Mouse (Mus musculus) liver, embryonic 16.5 days (tissue): Measurements from ENCODE around the gene Atp13a2. TPM values are rescaled to one million over a fixed set of nuclear protein-coding genes. Genes with fewer than 3 reads are reported as not detected.

Source experiments
- ATAC-seq: fragments of 200-750 bp; cut with Nextera tagmentation; 2 replicates; pipeline ENCODE4 v1.8.0; 2017; ENCODE audit warnings: low read depth, mild to moderate bottlenecking, moderate number of reproducible peaks, moderate library complexity
- H3K27ac ChIP-seq: fragments of 300-500 bp; sonication (generic); 2 replicates; pipeline ENCODE4 v1.5.1; 2014; ENCODE audit warnings: mild to moderate bottlenecking, low read length
- H3K27me3 ChIP-seq: fragments of 300-500 bp; sonication (generic); 2 replicates; pipeline ENCODE4 v1.6.1; 2014; ENCODE audit warnings: low read depth, low read length, mixed read lengths; ENCODE audit not compliant: control insufficient read depth, insufficient read depth
- H3K36me3 ChIP-seq: fragments of 300-500 bp; sonication (generic); 2 replicates; pipeline ENCODE4 v1.6.1; 2014; ENCODE audit warnings: mild to moderate bottlenecking; ENCODE audit not compliant: control insufficient read depth, insufficient read depth
- H3K4me1 ChIP-seq: fragments of 300-500 bp; sonication (generic); 2 replicates; pipeline ENCODE4 v1.6.1; 2014; ENCODE audit warnings: low read depth, low read length, mixed read lengths; ENCODE audit not compliant: control insufficient read depth
- H3K4me2 ChIP-seq: fragments of 300-500 bp; sonication (generic); 2 replicates; pipeline ENCODE4 v1.6.1; 2014; ENCODE audit warnings: low read depth, low read length, mixed read lengths
- H3K4me3 ChIP-seq: fragments of 300-500 bp; sonication (generic); 2 replicates; pipeline ENCODE4 v1.5.1; 2014; ENCODE audit warnings: low read depth, mild to moderate bottlenecking, low read length
- H3K9ac ChIP-seq: fragments of 300-500 bp; sonication (generic); 2 replicates; pipeline ENCODE4 v1.6.1; 2014; ENCODE audit warnings: low read depth, low read length
- H3K9me3 ChIP-seq: fragments of 300-500 bp; sonication (generic); replicated peaks from 2 replicates; pipeline ENCODE4 v1.6.1; 2016; ENCODE audit warnings: low read length; ENCODE audit not compliant: control insufficient read depth
- whole genome bisulfite sequencing: fragments of 180-500 bp; shearing (Covaris S2); extraction: QIAGEN DNeasy Blood & Tissue Kit; methylation state at CpG from one replicate; pipeline ENCODE4 v1.1.7; 2014; ENCODE audit not compliant: insufficient replicate concordance; 5-methylcytosine and 5-hydroxymethylcytosine counted together
- polyA plus RNA-seq: library from polyadenylated mRNA; unstranded; fragments of >200 nt; fragmentation: Nextera tagmentation; extraction: Ambion mirVana; gene quantifications from 2 replicates; pipeline ENCODE4 v1.2.1, GENCODE M21; 2015

The Atp13a2 gene
- polyA plus RNA-seq, 1 experiment from 2014 or later: 18.3 TPM

DNA sequence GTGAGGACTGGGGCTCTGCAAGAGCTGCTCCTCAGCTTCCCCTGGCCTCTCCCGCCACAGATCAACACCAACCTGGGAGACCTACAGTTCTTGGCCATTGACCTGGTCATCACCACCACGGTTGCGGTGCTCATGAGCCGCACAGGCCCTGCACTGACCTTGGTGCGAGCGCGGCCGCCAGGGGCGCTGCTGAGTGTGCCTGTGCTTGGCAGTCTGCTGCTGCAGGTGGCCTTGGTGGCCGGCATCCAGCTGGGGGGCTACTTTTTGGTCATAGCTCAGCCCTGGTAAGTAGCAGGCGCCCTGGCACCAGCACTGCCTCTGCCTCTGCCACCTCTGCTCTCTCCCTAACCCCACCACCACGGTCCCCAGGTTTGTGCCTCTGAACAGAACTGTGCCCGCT lies 19.3 kb downstream of the Atp13a2 start:
- H3K9me3 ChIP-seq: no peaks in the 10 kb centered on the region
- WGBS: 78% methylated on average over 13 of the region's 13 CpGs
- H3K4me2 ChIP-seq: no peak overlapping the region
- peaks cover 14% of the 10 kb centered on the region for H3K4me1 ChIP-seq
- H3K36me3 ChIP-seq: peaks cover 4% of the 10 kb centered on the region; the same call in 1 of the 2 replicates
- H3K27ac ChIP-seq: no peak overlapping the region
- no peak for ATAC-seq
- H3K27me3 ChIP-seq: peaks cover 11% of the 10 kb centered on the region
- no peak overlapping the region for H3K4me3 ChIP-seq
- no peak overlapping the region for H3K9ac ChIP-seq

DNA sequence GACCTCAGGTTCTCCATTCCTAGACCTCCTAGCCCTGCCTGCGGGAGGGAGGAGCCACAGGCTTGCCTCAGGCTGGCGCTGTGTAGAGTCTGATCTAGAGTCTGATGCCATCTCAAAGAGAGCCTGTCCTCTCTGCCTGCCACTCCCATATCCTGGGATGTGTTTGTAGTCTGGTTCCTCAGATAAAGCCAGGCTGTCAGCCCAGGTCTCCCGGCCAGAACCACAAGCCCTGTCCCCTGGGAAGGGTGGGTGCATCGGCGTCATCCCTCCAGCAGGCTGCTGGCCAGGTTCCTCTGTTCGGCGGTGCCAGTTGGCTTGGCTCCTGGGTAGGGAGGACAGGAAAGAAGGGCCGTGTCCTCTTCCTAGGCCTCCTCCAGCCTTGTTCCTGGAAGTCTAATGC lies 21.4 kb downstream of the Atp13a2 start:
- peak; percentile 82 for ATAC-seq
- H3K9me3 ChIP-seq: no peaks in the 10 kb centered on the region
- H3K36me3 ChIP-seq: peaks cover 4% of the 10 kb centered on the region; the same call in 1 of the 2 replicates
- peaks cover 22% of the 10 kb centered on the region for H3K27me3 ChIP-seq
- 28% methylated on average over 8 of the region's 8 CpGs for WGBS
- H3K4me3 ChIP-seq: no peak overlapping the region
- H3K4me1 ChIP-seq: peaks cover 14% of the 10 kb centered on the region
- H3K4me2 ChIP-seq: no peak overlapping the region
- no peak overlapping the region for H3K9ac ChIP-seq
- no peak overlapping the region for H3K27ac ChIP-seq

DNA sequence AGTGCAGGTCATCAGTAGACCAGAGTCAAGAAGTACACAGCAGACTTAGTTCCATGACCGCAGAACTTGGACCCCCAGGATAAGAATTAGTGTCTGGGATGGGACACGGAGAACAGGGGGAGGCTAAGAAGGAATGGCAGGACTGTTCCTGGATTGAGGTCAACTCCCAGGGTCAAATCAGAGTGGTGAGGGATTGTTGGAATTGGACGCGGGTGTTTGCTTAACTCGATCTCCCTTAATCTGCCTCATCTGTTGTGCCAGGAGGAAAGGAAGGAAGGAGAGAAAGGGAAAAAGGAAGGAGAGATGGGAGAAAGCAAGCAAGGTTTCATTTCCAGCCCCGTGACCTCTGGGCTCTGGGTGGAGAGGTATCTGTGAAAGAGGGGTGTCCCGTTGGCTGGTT lies 23.4 kb downstream of the Atp13a2 start, which contains the start of gene Mfap2:
Gene Mfap2, plus strand, starts transcription at position 301 of the 400 bp plus-strand sequence.
- peaks cover 14% of the 10 kb centered on the region for H3K4me1 ChIP-seq
- peak within 1 kb of the TSS; percentile 44 for H3K4me3 ChIP-seq
- no peaks in the 10 kb centered on the region for H3K9me3 ChIP-seq
- H3K27ac ChIP-seq: no peak within 1 kb of the TSS
- H3K4me2 ChIP-seq: peak within 1 kb of the TSS; percentile 46
- ATAC-seq: no peak
- H3K36me3 ChIP-seq: peaks cover 4% of the 10 kb centered on the region; the same call in 1 of the 2 replicates
- H3K27me3 ChIP-seq: peaks cover 22% of the 10 kb centered on the region
- 18% methylated on average over 7 of the region's 7 CpGs for WGBS
- H3K9ac ChIP-seq: peak within 1 kb of the TSS; percentile 20; the same call in 1 of the 2 replicates

DNA sequence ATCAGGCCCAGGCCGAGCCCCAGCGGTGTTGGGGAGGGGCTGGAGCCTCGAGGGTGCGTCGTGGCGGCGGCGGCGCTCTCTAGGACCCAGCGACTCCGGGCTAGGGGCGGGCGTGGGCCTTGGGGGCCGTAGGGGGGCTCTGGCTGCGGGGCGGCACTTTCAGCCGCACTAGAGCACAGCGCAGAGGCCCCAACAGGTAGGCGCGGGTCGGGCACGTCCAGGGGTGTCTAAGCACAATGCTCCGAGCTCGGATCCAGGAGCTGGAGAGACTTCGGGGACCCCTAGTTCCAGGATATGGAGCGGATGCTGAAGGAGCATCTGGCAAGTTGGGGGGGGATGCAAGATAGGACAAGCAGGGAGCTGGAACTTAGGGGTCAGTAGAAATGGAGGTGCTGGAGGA lies 23.9 kb downstream of the Atp13a2 start:
- peak overlapping the region; percentile 20; the same call in 1 of the 2 replicates for H3K9ac ChIP-seq
- peak overlapping the region; percentile 44 for H3K4me3 ChIP-seq
- peaks cover 4% of the 10 kb centered on the region; the same call in 1 of the 2 replicates for H3K36me3 ChIP-seq
- peaks cover 14% of the 10 kb centered on the region for H3K4me1 ChIP-seq
- H3K27me3 ChIP-seq: peaks cover 22% of the 10 kb centered on the region
- H3K27ac ChIP-seq: no peak overlapping the region
- peak overlapping the region; percentile 46 for H3K4me2 ChIP-seq
- ATAC-seq: no peak
- H3K9me3 ChIP-seq: no peaks in the 10 kb centered on the region
- 4% methylated on average over 26 of the region's 26 CpGs for WGBS

- peaks cover 14% of the 10 kb centered on the region for H3K4me1 ChIP-seq
- H3K27me3 ChIP-seq: peaks cover 22% of the 10 kb centered on the region
- H3K4me3 ChIP-seq: peak overlapping the region; percentile 44
- peaks cover 4% of the 10 kb centered on the region; the same call in 1 of the 2 replicates for H3K36me3 ChIP-seq
- ATAC-seq: no peak
- 11% methylated on average over 17 of the region's 17 CpGs for WGBS
- no peak overlapping the region; the same call in 1 of the 2 replicates for H3K9ac ChIP-seq
- no peaks in the 10 kb centered on the region for H3K9me3 ChIP-seq
- no peak overlapping the region for H3K27ac ChIP-seq
- peak overlapping the region; percentile 46 for H3K4me2 ChIP-seq
Observed at GRCm38 (mm10) chr4:141010941-141011429, 24.3 kb downstream of the Atp13a2 start.

DNA sequence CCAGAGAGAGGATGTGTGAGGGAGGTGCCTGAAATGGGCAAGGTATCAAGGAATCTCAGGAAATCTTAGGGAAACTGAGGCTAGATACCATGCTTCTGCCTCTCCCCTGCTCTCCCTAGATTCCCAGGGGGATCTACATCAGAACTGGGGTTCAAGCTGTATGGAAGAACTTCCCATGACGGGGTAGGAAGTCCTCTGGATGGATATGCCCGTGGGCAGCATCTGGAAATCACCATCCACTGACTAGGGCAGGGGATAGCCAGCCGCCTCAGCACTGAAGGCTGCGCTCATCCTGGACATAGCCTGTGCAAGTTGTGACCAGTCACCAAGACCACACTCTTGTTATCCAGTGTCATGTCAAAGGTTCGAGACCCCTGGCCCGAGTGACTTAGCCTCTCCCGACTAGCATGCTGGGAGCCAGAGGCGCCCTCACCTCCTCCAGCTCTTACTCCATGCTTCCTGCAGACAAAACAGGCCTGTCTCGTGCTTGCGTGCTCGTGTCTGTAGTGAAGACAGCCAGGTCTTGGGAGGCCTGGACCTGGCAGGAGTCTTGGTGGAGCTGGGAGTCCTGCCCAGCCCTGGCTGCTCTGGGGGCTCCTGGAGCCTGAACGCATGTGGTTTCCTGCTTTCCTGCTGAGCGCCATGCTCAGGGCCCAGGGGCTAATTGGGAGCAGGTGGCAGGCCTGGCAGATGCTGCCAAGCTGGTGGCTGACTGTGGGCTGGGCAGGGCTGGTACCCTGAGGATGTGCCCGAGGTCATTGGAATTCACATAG lies 25.1 kb downstream of the Atp13a2 start:
- peaks cover 22% of the 10 kb centered on the region for H3K27me3 ChIP-seq
- no peak overlapping the region for H3K9ac ChIP-seq
- H3K4me3 ChIP-seq: no peak overlapping the region
- 62% methylated on average over 14 of the region's 14 CpGs for WGBS
- peaks cover 3% of the 10 kb centered on the region; the same call in 1 of the 2 replicates for H3K36me3 ChIP-seq
- peaks cover 14% of the 10 kb centered on the region for H3K4me1 ChIP-seq
- no peak for ATAC-seq
- no peaks in the 10 kb centered on the region for H3K9me3 ChIP-seq
- H3K4me2 ChIP-seq: no peak overlapping the region
- no peak overlapping the region for H3K27ac ChIP-seq

DNA sequence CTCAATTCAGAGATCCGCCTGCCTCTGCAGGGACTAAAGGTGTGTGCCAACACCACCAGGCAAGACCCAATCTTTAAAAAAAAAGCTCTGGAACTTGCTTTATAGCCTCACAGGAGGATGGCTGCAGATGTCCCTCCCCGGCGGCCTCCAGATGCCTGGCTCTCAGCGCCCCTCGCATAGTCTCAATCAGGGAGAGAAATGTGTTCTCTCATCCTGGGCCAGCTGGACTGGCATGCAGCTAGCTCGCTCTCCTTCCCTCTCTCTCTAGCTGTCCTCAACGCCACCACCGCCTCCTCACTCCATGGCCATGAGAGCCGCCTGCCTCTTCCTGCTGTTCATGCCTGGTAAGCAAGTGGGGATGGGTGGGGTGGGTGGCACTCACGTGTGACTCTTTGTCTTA lies 25.9 kb downstream of the Atp13a2 start:
- Histone ChIP-seq H3K4me2 (no peak overlapping the region), H3K4me3 (no peak overlapping the region), H3K9me3 (no peaks in the 10 kb centered on the region), H3K27me3 (peaks cover 22% of the 10 kb centered on the region), H3K36me3 (no peaks in the 10 kb centered on the region), H3K27ac (no peak overlapping the region), H3K9ac (no peak overlapping the region), H3K4me1 (peaks cover 14% of the 10 kb centered on the region)
- 70% methylated on average over 10 of the region's 10 CpGs for WGBS
- no peak for ATAC-seq

- WGBS: 58% methylated on average over 8 of the region's 8 CpGs
- Histone ChIP-seq H3K9me3 (no peaks in the 10 kb centered on the region), H3K4me1 (peaks cover 4% of the 10 kb centered on the region), H3K9ac (no peak overlapping the region), H3K27ac (no peak overlapping the region), H3K4me3 (no peak overlapping the region), H3K27me3 (peaks cover 22% of the 10 kb centered on the region), H3K36me3 (no peaks in the 10 kb centered on the region), H3K4me2 (no peak overlapping the region)
- ATAC-seq: no peak
Observed at GRCm38 (mm10) chr4:141014114-141014513, 27.4 kb downstream of the Atp13a2 start.

DNA sequence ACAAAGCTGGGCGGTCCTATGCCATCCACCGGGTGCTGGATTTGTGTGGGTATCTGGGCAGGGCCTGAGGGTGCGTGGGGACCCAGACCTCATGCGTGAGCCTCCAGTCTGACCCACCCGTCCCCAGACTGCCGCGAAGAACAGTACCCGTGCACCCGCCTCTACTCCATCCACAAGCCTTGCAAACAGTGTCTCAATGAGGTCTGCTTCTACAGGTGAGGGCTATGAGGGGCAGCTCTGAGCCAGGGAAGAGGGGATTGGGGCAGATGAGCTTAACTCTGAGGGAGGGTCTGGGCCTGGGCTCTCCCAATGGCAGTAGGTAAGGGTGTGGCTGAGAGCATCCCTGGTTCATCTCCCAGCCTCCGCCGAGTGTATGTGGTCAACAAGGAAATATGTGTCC lies 28.2 kb downstream of the Atp13a2 start:
- 82% methylated on average over 11 of the region's 11 CpGs for WGBS
- H3K9ac ChIP-seq: no peak overlapping the region
- no peak overlapping the region for H3K27ac ChIP-seq
- no peak overlapping the region for H3K4me2 ChIP-seq
- H3K9me3 ChIP-seq: no peaks in the 10 kb centered on the region
- ATAC-seq: no peak
- H3K4me3 ChIP-seq: no peak overlapping the region
- H3K27me3 ChIP-seq: peaks cover 22% of the 10 kb centered on the region
- no peaks in the 10 kb centered on the region for H3K36me3 ChIP-seq
- H3K4me1 ChIP-seq: peaks cover 4% of the 10 kb centered on the region
